Mouse (Mus musculus) liver, embryonic 14.5 days (tissue): ENCODE measurements at regions not wholly inside any gene's neighbourhood (a gene's known extent, or its start where the extent isn't known, plus 50 kb on each side); places are given as distances from the start of the nearest gene placed in this dataset.

Experiments
- CTCF ChIP-seq: IDR thresholded peaks from 2 replicates; pipeline ENCODE4 v1.5.1; 2016; ENCODE audit warnings: antibody characterized with exemption, low read depth, control low read depth
- EP300 ChIP-seq: IDR thresholded peaks from 2 replicates; pipeline ENCODE4 v1.6.1; 2016; ENCODE audit warnings: antibody characterized with exemption, low read depth

DNA sequence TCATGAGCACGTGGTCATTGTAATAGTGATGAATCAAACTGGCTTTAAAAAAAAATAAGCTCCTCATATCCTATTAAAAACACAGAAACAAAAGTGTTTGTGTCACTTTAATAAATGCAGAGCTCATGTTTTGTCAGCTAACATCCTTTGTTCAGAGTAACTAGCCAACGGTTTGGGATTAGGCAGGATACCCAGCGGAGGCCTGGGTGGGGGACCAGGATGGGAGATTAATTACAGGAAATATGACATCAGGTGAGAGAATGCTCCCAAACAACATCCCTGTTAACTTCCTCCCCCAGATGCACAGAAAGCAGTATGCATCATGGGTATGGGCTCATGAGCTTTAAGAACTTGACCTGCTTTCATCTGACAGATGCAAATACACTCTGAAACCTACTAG is 109.1 kb downstream of the H2al2a start:
- TF ChIP-seq CTCF: no peak
- no peak for TF ChIP-seq EP300
